Comparison of ENCODE assay signal across 8 mouse cellular contexts in genomic region chr5:142926204-142926939, GRCm38 (mm10). TPM values are rescaled to one million over a fixed set of nuclear protein-coding genes. Genes with fewer than 3 reads are reported as not detected.
DNase-seq lines count a peak whose midpoint lies in the region; ATAC-seq and TF ChIP-seq lines count a peak whose summit lies in the region.

No protein-coding gene starts in this region.

- 0 out of 2 replicates have a peak overlapping the region, but pooled peaks have one; percentile 12 for H3K4me2 ChIP-seq in embryonic facial prominence, embryonic 15.5 days (replicated peaks)
- peak overlapping the region; percentile 10; the same call in 1 of the 2 replicates for H3K4me2 ChIP-seq in hindbrain, embryonic 14.5 days (replicated peaks)
- H3K4me2 ChIP-seq in liver, embryonic 13.5 days = peak overlapping the region; percentile 41

- H3K9ac ChIP-seq in embryonic facial prominence, embryonic 15.5 days = no peak overlapping the region
- no peak overlapping the region for H3K9ac ChIP-seq in hindbrain, embryonic 14.5 days
- H3K9ac ChIP-seq in liver, embryonic 13.5 days = peak overlapping the region; percentile 59

- DNase-seq in adrenal gland, adult (ENCODE audit: inconsistent age in 2 of 2, low spot score in 1 of 2) = peak; percentile 60 to 69
- no peak for DNase-seq in adrenal gland, adult 18-20 months (ENCODE audit: low spot score in 2 of 2)
- peak; percentile 54 for DNase-seq in CD4-positive, CD25-positive, alpha-beta regulatory T cell, adult 2 months (ENCODE audit: low read depth, low spot score)
- no peak for DNase-seq in hindbrain, embryonic 14.5 days (ENCODE audit: low spot score)
- DNase-seq in liver, embryonic 13.5 days = peak; percentile 44
- no peak for DNase-seq in left cerebral cortex, adult 8-10 months (ENCODE audit: low spot score in 2 of 2)

- no peak overlapping the region for H3K4me3 ChIP-seq in embryonic facial prominence, embryonic 15.5 days (replicated peaks)
- H3K4me3 ChIP-seq in hindbrain, embryonic 14.5 days (replicated peaks; ENCODE audit: low read length) = no peak overlapping the region
- no peak overlapping the region for H3K4me3 ChIP-seq in liver, embryonic 13.5 days (replicated peaks)
- H3K4me3 ChIP-seq in small intestine, adult 2 months (ENCODE audit: low read depth, low read length) = peak overlapping the region; percentile 26

- no peak for TF ChIP-seq CTCF in small intestine, adult 2 months (IDR thresholded peaks at IDR 0.05; ENCODE audit: extremely low read depth, insufficient read length, insufficient replicate concordance, low read depth, low read length)

- no peaks in the 10 kb centered on the region for H3K36me3 ChIP-seq in embryonic facial prominence, embryonic 15.5 days
- no peaks in the 10 kb centered on the region for H3K36me3 ChIP-seq in hindbrain, embryonic 14.5 days (replicated peaks; ENCODE audit: control insufficient read depth, insufficient read depth)
- no peaks in the 10 kb centered on the region for H3K36me3 ChIP-seq in liver, embryonic 13.5 days
- no peaks in the 10 kb centered on the region for H3K36me3 ChIP-seq in small intestine, adult 2 months (ENCODE audit: control insufficient read depth, insufficient read depth, low read length)

- ATAC-seq in embryonic facial prominence, embryonic 15.5 days (ENCODE audit: insufficient number of reproducible peaks, low FRiP score, low TSS enrichment, low read depth) = peak; percentile 62
- ATAC-seq in hindbrain, embryonic 14.5 days (ENCODE audit: low FRiP score) = no peak
- peak; percentile 64 for ATAC-seq in liver, embryonic 13.5 days (ENCODE audit: low read depth)

- WGBS in embryonic facial prominence, embryonic 15.5 days = 17% methylated on average over 13 of the region's 13 CpGs
- 19% methylated on average over 13 of the region's 13 CpGs for WGBS in hindbrain, embryonic 14.5 days
- 12% methylated on average over 13 of the region's 13 CpGs for WGBS in liver, embryonic 13.5 days (ENCODE audit: insufficient replicate concordance)
- WGBS in small intestine, adult 2 months = 46% methylated on average over 13 of the region's 13 CpGs

- no peak for TF ChIP-seq POLR2A in small intestine, adult 2 months (IDR thresholded peaks at IDR 0.05; ENCODE audit: low read depth, low read length)

- no peaks in the 10 kb centered on the region for H3K9me3 ChIP-seq in embryonic facial prominence, embryonic 15.5 days (replicated peaks)
- H3K9me3 ChIP-seq in hindbrain, embryonic 14.5 days (ENCODE audit: control insufficient read depth, low read length) = no peaks in the 10 kb centered on the region
- H3K9me3 ChIP-seq in liver, embryonic 13.5 days (replicated peaks) = no peaks in the 10 kb centered on the region

- peaks cover 29% of the 10 kb centered on the region for H3K4me1 ChIP-seq in embryonic facial prominence, embryonic 15.5 days
- H3K4me1 ChIP-seq in hindbrain, embryonic 14.5 days (replicated peaks; ENCODE audit: control insufficient read depth, insufficient read depth, low read length) = 0 out of 2 replicates have a peak, but pooled peaks cover 6% of the 10 kb centered on the region
- H3K4me1 ChIP-seq in liver, embryonic 13.5 days (replicated peaks) = peaks cover 91% of the 10 kb centered on the region
- H3K4me1 ChIP-seq in small intestine, adult 2 months (ENCODE audit: control insufficient read depth, insufficient read depth, insufficient read length, low read length) = peaks cover 35% of the 10 kb centered on the region

- H3K27ac ChIP-seq in embryonic facial prominence, embryonic 15.5 days (replicated peaks) = 0 out of 2 replicates have a peak overlapping the region, but pooled peaks have one; percentile 12
- H3K27ac ChIP-seq in hindbrain, embryonic 14.5 days = 0 out of 2 replicates have a peak overlapping the region, but pooled peaks have one; percentile 38
- peak overlapping the region; percentile 86 for H3K27ac ChIP-seq in liver, embryonic 13.5 days
- peak overlapping the region; percentile 80 for H3K27ac ChIP-seq in small intestine, adult 2 months (ENCODE audit: insufficient read depth, low read depth, low read length)

- H3K27me3 ChIP-seq in embryonic facial prominence, embryonic 15.5 days = no peaks in the 10 kb centered on the region
- 0 out of 2 replicates have a peak, but pooled peaks cover 3% of the 10 kb centered on the region for H3K27me3 ChIP-seq in hindbrain, embryonic 14.5 days (ENCODE audit: control insufficient read depth, insufficient read depth, low read length)
- no peaks in the 10 kb centered on the region for H3K27me3 ChIP-seq in liver, embryonic 13.5 days
- H3K27me3 ChIP-seq in small intestine, adult 2 months (ENCODE audit: control insufficient read depth, insufficient read depth, low read length) = no peaks in the 10 kb centered on the region

RNA-seq across cellular contexts. Expression of gene Actb, which starts 19.8 kb away (rescaled TPM):
- total RNA-seq in adrenal gland, adult 18-20 months (2021) = 1,000 to 10,000 TPM; 2,759 to 3,567 TPM
- polyA plus RNA-seq in embryonic facial prominence, embryonic 15.5 days (2015; fragmentation: Nextera tagmentation; extraction: Ambion mirVana) = 12,790 and 13,060 TPM in 2 replicates
- polyA plus RNA-seq in hindbrain, embryonic 14.5 days (2014; fragmentation: Nextera tagmentation; extraction: Ambion mirVana) = 13,534 and 14,549 TPM in 2 replicates
- polyA plus RNA-seq in liver, embryonic 13.5 days (2015; fragmentation: Nextera tagmentation; extraction: Ambion mirVana) = 8,250 and 9,425 TPM in 2 replicates
- polyA plus RNA-seq in small intestine, adult 2 months (2012; rRNA removed) = 4,701 and 11,894 TPM in 2 replicates
- 1,000 to 10,000 TPM; 2,552 to 2,721 (median 2,651) TPM for total RNA-seq in left cerebral cortex, adult 8-10 months (2022)

RNA-seq across cellular contexts. Expression of gene Fbxl18, which starts 31.2 kb away (rescaled TPM):
- 1 to 10 TPM; 8.0 to 9.5 TPM for total RNA-seq in adrenal gland, adult 18-20 months (2021)
- polyA plus RNA-seq in embryonic facial prominence, embryonic 15.5 days (2015; fragmentation: Nextera tagmentation; extraction: Ambion mirVana) = 11.7 and 14.7 TPM in 2 replicates
- 26.1 TPM in 2 replicates for polyA plus RNA-seq in hindbrain, embryonic 14.5 days (2014; fragmentation: Nextera tagmentation; extraction: Ambion mirVana)
- polyA plus RNA-seq in liver, embryonic 13.5 days (2015; fragmentation: Nextera tagmentation; extraction: Ambion mirVana) = 3.7 and 4.2 TPM in 2 replicates
- polyA plus RNA-seq in small intestine, adult 2 months (2012; rRNA removed) = 17.0 and 28.4 TPM in 2 replicates
- 10 to 100 TPM; 28.8 to 30.9 (median 29.6) TPM for total RNA-seq in left cerebral cortex, adult 8-10 months (2022)

RNA-seq across cellular contexts. Expression of gene Fscn1, which starts 33.8 kb away (rescaled TPM):
- 10 to 100 TPM; 17.3 to 25.6 TPM for total RNA-seq in adrenal gland, adult 18-20 months (2021)
- 328 TPM in 2 replicates for polyA plus RNA-seq in embryonic facial prominence, embryonic 15.5 days (2015; fragmentation: Nextera tagmentation; extraction: Ambion mirVana)
- polyA plus RNA-seq in hindbrain, embryonic 14.5 days (2014; fragmentation: Nextera tagmentation; extraction: Ambion mirVana) = 459 and 508 TPM in 2 replicates
- polyA plus RNA-seq in liver, embryonic 13.5 days (2015; fragmentation: Nextera tagmentation; extraction: Ambion mirVana) = 29.5 and 38.3 TPM in 2 replicates
- 12.3 and 15.0 TPM in 2 replicates for polyA plus RNA-seq in small intestine, adult 2 months (2012; rRNA removed)
- total RNA-seq in left cerebral cortex, adult 8-10 months (2022) = 100 to 1,000 TPM; 218 to 276 (median 259) TPM

Comparison
In these comparisons a context has a peak if more than half of its experiments do, and no peak if none do; other contexts are left out.
1. DNase-seq: peak in adrenal gland, adult (2 of 2), CD4-positive, CD25-positive, alpha-beta regulatory T cell, adult 2 months (single experiment) and liver, embryonic 13.5 days (single experiment); none in adrenal gland, adult 18-20 months (0 of 2), hindbrain, embryonic 14.5 days (single experiment) and left cerebral cortex, adult 8-10 months (0 of 2).
2. H3K27ac ChIP-seq: peak in every context shown above with its lines; median percentile 86 in liver, embryonic 13.5 days; 80 in small intestine, adult 2 months; 38 in hindbrain, embryonic 14.5 days; 12 in embryonic facial prominence, embryonic 15.5 days.
3. Peak in every context shown above with its lines, with median percentiles within 50 percentile points of each other: H3K4me2 ChIP-seq.